Mouse (Mus musculus) cerebellum, adult 11-12 months (tissue): Measurements from ENCODE around the gene Mfsd12.

Source experiments
- DNase-seq: peaks from one replicate; pipeline ENCODE4 v3.0.0; 2022

The Mfsd12 gene

DNA sequence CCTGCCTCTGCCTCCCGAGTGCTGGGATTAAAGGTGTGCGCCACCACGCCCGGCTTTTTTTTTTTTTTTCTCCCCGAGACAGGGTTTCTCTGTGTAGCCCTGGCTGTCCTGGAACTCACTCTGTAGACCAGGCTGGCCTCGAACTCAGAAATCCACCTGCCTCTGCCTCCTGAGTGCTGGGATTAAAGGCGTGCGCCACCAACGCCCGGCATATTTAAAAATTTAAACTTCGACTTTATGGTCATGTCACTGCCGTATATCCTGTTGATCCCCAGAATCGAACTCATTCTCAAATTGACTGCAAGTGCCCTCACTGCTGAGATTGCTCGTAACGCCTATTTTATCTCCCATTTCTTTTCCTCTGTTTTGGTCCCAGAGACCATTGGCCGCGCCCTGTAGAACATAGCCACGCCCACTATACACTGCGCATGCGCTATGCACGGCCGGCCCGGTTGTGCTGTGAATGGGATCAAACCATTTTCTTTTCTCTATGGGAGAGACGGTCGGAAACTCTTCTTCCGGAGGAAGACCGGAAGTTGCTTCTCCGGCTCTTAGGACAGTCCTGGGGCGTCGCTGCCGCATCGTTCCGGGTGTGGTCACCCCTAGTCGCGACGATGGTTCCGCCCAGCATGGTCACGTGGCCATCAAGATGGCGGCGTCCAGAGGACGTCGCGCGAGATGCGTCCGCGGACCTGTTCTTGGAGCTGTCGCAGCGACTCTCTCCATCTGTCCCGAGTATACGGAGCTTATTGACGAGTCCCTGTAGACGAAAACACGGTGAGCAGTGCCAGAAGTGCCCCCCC, 26.7 kb downstream of the Mfsd12 start, which contains the start of the genes Dohh and Gm48551:
Gene Dohh, plus strand, starts transcription at position 627 of the 803 bp plus-strand sequence.
Gene Gm48551, plus strand, starts transcription at position 665 of the 803 bp plus-strand sequence.
- DNase-seq: peak; percentile 99

DNA sequence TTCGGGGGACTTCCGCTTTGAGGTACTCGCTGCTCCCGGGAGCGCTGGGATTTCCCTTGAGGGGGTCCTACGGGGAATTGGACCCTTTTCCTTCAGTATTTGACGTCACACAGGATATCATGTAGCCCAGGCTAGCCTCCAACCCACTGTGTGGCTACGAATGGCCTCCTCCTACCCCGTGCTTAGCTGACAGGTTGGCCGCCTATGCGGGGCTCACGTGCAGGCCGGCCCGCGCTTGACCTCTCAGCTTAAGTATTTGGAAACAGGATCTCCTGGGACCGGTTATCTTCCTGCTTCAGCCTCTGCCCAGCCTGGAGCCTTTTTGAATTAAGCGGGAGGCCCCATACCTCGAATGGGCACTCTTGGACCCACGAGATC, 27.3 kb downstream of the Mfsd12 start:
- DNase-seq: no peak

DNA sequence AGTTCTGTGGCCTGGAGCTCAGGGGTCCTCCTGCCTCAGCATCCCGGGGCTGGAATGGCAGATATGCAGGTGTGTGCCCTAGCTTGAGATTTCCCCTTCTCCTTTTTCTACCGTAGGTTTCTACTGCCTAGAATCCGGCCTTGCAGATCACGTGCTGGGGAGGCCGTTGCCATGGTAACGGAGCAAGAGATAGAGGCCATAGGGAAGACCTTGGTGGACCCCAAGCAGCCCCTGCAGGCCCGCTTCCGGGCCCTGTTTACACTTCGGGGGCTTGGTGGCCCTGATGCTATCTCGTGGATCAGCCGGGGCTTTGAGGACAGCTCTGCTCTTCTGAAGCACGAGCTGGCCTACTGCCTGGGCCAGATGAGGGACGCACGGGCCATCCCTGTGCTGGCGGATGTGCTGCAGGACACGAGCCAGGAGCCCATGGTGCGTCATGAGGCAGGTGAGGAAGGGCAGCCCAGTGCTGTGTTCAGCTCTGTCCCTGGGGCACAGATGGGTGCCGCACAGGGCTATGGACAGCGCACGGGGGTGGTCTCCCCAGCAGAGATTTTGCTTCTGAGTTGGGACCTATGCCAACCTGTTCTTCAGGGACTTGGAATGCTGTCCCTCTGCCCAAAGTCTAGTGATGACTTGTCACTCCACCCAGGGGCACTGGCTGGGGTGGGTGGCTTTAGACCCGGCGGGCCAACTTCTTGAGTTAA, 28.5 kb downstream of the Mfsd12 start:
- DNase-seq: no peak

DNA sequence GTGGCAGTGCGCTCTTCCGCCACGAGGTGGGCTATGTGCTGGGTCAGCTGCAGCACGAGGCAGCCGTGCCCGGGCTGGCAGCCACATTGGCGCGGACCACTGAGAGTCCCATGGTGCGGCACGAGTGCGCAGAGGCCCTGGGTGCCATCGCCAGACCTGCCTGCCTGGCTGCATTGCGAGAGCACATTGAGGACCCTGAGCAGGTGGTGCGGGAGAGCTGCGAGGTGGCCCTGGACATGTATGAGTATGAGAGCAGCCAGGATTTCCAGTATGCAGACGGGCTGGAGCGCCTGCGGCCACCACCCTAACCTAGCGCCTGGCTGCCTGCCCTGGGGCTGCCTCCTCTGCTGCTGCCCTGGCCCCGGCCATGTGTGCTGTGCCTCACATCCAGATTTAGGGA, 30.4 kb downstream of the Mfsd12 start:
- no peak for DNase-seq

DNA sequence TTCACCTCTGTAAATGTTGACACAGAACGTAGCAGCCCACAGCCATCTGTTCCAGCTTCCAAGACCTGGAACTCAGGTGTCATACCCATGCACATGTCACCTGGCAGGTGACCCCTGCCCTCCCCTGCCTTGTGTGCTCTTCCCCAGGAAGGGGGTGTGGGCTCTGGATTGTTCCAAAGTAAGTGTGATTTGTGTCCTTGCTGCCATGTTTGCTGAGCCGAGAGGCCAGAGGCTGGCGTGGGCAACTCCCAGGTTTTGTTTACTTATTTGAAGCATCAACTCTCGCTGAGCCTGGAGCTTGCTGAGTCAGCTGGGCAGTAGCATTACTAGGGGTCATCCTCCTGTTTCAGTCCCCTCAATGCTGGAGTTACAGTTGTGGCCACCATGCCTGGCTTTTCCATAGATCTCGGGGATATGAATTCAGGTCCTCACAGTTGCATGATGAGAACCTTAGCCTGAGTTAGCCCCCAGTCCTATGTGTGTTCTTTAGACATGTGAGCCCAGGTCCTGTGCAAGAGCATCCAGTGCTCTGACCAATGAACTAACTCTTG, 31.3 kb downstream of the Mfsd12 start, which contains the start of gene Gm48552:
Gene Gm48552, plus strand, starts transcription at position 501 of the 551 bp plus-strand sequence.
- DNase-seq: no peak

DNA sequence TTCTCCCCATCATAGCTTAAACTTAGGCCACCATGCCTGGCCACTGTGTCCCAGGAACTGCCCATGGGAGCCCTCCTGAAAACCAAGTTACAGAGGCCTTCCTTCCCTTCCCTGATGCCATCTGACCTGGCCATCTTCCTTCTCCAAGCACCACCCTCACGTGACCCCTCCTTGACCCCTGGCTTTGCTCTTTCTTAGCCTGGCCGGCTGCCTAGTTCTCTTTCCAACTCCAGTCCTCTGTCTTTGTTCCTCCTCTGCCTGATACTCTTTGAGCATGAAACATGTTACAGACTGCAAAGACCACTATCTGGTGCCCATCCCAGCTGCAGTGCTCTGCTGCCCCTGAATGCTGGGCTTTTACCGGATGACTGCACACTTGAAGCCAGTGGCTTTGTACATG, 32.1 kb downstream of the Mfsd12 start:
- no peak for DNase-seq

DNA sequence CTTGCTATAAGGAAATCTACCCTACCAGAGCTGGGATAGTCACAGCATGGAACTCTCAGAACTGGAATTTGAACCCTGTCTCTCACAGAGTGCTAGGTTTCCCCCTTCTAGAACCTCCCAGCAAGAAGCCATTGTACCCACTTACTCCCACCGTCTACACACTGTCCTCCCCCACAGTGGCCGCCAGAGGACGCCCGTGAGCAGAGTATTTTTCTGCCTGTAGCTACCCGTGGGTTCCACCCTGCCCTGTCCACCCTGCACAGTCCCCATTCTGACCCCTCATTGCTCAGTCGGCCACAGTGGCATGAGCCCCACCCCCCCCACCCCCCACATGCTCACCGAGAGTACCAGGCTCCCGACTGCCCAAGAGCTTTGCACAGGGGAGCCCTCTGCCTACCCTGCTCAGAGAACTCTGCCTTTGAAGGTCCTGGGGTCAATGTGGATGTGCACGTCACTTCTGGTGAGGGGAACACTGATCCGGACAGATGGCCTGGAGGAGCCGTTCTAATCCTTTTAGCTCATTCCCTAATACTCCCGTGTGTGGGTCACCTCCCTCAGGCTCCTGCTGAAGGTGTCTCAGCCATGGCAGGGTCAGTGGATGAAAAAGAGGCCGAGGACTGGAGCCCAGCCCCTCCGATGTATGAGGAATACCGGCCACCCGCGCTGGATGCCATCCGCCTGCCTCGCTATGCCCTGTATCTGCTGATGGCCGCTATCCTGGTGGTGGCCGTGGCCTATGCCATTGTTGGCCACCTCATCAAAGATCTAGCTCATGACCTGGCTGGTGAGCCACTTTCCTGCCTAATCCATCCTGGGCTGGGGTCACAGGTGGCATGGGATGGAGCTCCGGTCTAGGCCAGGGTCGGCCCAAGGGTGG, 32.7 kb downstream of the Mfsd12 start:
- DNase-seq: peak; percentile 70

DNA sequence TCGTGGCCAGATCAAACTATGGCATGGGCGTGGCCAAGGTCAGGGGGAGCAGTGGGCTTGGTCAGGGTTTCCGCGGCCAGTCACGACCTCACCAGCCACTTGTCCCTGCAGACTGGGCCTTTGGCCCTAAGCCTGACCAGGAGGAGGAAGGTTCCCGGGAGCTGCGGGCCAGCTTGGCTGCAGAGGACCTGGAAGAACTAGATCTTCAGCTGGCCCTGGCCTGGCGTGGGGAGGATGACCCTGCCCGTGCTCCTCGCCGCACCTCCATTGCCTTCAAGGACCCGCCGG, 33.3 kb downstream of the Mfsd12 start:
- DNase-seq: peak; percentile 55

DNA sequence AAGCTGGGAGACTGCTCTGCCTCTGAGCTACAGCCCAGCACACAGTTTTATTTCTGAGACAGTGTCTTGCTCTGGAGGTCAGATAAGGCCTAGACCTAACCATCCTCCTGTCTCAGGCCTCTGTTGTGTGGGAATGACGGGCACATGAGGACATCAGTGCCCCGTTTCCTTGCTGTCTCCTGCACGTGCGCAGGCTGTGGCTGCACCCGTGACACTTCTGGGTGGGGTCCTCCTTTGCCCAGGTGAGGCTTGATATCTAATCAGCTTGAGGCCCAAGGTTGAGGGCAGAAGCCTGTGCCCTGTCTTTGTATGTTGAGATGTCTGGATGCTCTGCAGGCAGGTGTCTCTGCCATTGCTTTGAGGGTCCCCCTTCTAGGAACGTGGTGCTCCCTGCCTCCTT, 35.0 kb downstream of the Mfsd12 start:
- no peak for DNase-seq

DNA sequence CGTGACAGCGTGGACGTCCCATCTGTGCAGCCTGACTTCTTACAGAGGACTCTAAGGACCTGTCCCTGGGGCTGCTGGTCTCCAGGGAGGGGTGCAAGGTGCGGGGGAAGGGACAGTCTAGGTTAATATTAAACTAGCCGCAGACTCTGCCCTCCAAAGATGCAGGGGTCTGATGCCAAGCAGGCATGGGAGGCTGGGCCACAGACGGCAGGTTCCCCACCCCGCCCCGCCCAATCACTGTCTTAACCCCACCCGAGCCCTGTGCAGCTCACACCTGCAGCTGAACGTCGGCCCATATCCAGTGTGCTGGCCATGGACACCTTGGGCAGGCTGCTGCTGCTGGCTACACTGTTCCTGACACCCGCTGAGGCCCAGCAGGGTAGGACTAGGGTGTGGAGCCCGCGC, 35.5 kb downstream of the Mfsd12 start, which contains the start of gene Smim24:
Gene Smim24, plus strand, starts transcription at position 271 of the 405 bp plus-strand sequence.
- DNase-seq: no peak

DNA sequence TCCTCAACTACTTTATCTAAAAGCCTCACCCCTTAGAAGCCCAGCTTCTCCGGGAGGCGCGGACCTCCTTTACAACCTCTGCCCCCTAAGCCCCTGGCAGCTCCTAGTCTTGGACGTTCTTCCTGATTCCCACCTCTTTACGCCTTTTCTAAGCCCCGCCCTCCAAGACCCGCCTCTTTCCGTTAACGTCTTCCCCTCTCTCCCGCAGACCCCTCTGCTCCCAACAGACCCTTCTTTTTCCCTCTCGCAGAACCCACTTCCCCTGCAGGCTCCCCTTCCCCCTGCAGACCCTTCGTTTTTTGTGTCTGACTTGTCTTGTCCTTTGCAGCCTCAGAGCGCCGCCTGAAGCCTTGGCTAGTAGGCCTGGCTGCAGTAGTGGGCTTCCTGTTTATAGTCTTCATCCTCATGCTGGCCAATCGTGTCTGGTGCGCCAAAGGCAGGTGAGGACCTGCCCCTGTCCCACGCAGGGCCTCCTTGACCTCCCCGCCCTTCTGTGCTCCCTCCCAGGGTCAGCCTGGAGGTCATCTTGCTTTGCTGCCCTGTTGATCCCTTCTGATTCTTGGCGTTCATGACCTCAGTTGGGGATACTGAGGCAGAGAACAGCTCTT, 36.3 kb downstream of the Mfsd12 start:
- DNase-seq: no peak

DNA sequence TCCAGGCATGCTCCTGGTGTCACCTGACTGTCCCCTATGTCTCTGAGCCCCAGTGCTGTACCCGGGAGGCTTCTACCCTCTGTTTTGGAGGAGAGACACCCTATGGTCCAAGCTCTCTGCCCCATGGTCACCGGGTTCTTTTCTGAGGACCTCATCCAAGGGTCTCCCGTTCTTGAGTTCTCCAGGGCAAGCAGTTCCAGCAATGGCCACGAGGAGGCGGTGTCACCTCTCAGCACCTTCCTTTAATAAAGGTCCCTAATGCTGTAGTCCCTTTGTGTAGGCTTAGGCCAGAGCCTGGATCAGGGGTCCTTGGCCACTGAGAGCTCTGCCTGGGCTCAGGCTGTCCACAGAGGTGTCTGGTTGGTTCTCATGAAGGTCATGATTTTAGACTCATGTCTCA, 37.8 kb downstream of the Mfsd12 start:
- peak; percentile 70 for DNase-seq

DNA sequence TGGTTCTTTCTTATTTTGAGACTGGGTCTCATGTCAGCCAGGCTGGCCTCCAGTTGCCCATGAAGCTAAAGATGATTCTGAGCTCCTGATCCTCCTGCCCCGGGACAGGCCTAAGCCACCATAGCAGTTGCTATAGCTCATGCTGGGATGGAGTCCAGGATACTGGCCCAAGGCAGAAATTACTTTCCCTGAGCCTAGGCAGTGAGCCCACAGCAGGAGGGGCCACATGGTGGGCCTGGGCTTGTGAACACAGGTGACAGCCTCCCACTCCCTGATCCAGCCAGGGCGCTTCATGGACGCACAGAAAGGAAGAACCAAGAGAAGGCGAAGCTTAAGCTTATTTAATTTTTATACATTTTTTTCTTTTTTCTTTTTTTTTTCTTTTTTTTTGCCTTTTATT, 38.6 kb downstream of the Mfsd12 start:
- DNase-seq: no peak

DNA sequence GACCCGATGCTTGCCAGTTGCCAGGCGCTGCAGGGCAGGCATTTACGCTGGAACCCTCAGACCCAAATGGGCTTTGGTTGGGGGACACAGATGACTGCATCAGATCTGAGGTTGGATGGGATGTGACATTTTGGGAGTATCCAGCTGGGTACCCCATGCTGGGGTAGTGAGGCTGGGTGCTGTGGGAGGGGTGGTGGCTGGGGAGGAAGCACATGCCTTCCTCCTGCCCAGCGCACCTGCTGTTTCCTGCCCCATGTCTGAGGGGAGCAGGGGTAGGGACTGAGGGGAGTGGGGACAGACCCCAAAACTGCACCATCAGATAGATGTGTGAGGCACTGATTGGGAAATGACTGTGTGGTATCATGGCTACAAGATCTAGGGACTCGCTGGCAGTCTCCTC, 39.5 kb downstream of the Mfsd12 start:
- no peak for DNase-seq

DNA sequence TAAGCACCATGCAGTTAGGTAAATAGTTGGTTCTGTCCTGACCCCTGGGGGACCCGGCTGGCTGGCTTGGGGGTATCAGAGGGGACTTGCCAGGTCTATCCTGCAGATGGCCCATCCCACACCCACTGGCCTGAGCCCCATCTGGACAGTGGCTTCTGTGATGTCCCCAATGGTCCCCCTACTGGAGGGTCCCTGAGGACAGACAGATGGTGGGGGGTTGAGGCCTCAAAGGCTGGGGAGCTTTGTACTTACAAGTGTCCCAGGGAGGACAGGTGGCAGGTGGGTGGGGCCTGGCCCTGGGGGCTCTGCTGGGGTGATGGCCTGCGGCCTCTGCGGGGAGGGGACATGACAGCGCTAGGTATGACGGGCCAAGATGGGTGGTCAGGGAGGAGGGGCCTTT, 42.0 kb downstream of the Mfsd12 start:
- DNase-seq: peak; percentile 76

DNA sequence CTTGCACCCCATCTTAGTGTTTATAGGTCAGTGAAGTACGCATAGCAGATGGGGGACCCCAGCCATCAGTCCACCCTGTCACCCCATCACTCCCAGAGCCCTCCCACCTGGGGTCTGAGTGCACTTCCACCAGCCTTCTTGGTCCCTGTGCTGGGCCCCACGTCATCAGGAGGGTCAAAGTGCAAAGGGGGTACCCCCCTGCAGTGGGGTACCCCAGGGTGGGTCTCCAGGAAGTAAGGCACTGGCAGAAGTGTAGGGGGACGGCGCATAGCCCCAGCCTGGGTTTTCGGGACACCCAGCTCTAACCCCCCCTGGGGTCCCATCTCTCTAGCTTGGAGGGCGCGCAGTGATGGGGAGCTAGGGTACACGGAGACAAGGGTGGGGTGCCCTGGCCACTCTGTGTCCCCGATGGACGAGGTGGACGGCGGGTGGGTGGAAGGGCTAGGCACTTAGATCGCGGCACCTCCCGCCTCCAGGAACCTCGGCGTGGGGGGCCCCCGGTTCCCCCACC, 42.6 kb downstream of the Mfsd12 start:
- peak; percentile 74 for DNase-seq

DNA sequence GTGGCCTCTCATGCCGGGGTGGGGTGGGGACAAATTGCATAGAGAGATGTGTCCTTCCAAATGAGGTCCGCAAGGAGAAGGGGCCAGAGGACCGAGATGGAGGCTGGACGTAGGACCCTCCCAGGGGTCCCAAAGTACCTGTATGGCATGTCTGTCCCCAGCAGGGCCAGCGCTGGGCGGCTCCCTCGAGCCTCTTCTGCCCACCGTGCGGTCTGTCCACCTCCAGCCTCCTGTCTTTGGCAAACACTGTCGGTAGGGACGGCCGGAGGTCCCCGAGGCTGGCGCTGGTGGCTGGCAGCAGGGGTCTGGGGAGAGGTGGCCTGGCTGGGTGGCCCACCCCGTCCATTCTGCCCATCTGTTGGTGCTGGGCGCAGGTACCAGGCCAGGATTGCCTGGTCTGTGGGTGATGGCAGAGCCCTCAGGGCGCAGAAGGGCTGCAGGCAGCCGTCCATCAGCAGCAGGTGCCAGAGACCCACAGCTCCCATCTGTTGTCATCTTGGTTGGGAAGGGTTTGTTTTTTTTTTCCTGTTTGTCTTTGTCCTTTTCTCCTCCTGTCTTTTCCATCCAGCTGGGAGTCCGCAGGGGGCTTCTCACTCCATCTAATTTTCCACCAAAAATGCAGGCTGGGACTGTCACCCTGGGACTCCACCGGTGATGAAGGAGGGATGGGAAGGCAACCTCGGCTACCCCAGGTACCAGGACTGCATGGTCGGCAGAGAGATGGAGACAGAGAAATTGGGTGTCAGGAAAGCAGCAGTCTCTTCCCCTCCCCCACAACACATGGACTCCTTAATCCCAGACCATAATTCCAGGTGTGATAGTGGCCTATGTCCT, 43.3 kb downstream of the Mfsd12 start:
- peak; percentile 95 for DNase-seq

DNA sequence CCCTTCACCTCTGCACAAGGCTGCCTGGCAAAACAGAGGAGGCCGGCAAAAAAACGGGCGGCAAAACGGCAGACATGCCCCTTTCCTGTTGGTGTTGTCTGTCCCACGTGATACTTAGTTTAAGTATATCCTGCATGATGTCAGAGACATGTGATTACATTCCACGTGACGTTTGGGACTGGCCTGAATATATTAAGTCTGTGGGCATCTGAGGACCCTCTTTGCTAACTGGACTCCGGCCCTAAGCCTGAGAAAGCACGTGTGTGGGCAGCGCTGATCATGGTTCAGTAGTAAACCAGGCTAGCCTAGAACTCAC, 43.9 kb downstream of the Mfsd12 start:
- no peak for DNase-seq

DNA sequence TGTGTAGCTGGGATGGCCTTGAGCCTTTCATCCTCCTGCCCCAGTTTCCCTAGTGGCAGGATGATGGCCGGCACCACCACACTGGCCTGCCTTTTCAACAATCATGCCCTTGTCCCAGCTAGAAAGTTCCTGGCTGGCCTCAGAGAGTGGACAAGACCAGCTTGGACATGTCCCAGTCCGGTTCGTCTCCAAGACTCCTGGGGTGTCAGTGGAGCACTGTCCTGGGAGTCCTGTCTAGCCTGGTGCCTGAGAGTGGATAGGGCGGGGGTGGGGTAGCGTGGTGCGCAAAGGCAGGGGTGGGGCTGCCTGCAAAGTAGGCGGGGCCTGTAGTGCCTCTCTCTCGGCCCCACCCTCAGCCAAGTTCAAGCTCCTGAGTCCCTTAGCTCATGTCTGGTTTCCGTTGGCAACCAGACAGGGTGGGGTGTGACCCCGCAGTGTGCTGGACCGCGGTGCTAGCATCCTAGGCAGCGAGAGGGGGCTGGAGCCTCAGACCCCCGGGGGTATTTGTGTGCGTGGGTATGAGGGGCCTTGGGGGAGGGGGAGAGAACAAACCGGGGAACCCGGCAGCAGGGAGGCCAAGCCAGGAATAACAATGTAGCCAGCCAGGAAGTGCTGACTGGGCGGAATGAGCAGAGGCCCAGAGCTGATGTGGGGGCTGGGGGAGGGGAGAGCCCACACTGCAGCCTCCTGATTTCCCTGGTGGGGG, 44.4 kb downstream of the Mfsd12 start:
- DNase-seq: peak; percentile 78

DNA sequence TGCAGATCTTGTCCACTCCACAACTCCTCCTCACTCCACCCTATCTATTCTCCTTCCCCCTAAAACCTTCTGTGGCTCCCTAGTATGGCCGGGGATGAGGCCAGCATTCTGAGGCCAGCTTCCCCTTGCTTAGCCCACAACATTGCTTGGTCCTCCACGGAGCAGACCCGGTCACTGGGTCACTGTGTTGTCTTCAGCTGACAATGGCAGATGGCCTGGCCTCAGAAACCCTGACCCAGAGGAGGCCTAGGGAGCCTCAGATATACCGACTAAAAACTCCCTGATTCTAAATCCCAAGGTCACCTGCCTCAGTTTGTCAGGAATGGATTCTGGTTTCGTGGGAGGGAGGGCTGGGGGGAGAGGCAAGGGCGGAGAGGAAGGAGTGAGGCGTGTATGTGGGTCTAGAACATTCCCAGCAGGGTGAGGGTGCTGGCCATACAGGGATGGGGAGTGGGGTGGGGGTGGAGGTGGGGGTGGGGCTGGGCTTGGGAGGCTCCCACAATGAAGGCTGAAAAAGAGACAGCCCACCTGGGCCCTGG, 45.0 kb downstream of the Mfsd12 start:
- no peak for DNase-seq

DNA sequence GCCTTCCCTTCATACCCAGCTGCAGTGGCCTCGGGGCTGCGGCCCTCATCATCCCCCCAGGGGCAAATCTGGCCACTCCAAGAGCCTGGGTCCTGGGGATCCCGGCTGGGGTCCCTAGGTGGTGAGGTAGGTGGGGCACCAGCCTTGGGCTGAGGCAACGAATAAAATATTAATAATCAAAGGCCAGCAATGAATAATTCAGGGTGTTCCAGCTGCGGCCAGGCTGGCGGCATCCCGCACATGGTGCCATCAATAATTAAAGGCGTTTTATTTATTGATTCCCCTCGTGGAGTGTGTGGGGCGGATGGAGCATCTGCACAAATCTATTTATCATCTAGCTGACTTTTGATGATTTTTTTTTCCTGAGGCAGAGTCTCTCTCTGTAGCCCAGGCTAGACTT, 46.2 kb downstream of the Mfsd12 start:
- no peak for DNase-seq
